Mouse (Mus musculus): Measurements from ENCODE around the gene Pprc1.

GRCm38 (mm10) chr19:46032731-46033510, 11.8 kb upstream of the Pprc1 start:
- TF ChIP-seq CTCF (IDR thresholded peaks at IDR 0.05; ENCODE audit: insufficient read depth, low read depth, low read length): no peak
- no peak for TF ChIP-seq POLR2A (IDR thresholded peaks at IDR 0.05; ENCODE audit: insufficient read depth, low read depth, low read length)
